Mouse (Mus musculus) liver, embryonic 14.5 days (tissue): ENCODE measurements around the gene Mlycd.

Experiments used
- CTCF ChIP-seq: IDR thresholded peaks from 2 replicates; pipeline ENCODE4 v1.5.1; 2016; ENCODE audit warnings: antibody characterized with exemption, low read depth, control low read depth
- EP300 ChIP-seq: IDR thresholded peaks from 2 replicates; pipeline ENCODE4 v1.6.1; 2016; ENCODE audit warnings: antibody characterized with exemption, low read depth

DNA sequence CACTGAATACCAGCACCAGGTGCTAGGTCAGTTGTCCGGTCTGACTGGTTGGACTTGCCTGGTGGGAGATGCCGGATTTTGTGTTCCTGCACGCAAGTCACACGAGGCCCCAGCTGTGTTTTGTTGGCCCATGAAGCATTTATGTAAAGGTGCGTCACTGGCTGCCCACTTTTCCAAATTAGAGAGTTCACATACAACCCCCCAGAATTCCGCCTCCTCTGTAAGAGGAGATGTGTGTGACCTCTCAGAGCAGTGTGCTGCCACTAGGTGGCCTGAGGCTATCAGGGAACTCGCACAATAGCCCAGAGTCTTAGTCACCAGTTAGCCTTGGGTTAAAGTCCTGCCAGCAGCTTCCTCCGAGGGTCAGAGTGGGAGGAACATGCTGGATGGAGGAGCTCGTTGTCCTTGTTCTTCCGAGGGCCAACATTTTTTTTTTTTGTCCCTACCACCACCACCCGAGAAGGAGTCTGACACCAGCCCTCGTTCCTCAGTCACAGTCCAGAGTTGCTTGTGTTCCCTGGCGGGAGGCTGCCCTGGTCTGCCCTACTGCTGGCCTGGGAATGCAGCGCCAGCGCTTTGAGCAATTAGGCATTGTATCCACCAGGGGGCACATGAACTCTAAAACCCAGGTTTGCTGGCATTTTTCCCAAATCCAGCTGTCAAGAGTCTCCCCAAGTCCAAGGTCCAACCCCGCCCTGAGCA is 45.7 kb downstream of the Mlycd start:
- TF ChIP-seq CTCF, result peak; percentile 77
- TF ChIP-seq EP300, result no peak
